Mouse (Mus musculus) spleen, embryonic (tissue): ENCODE measurements around the gene Mthfd1.
"Not testable (repeated sequence)": the region's sequence is repeated elsewhere in the genome, so short reads cannot be mapped to it uniquely, and the experiment has no call there.

ENCODE experiments used
- CTCF ChIA-PET: fragments of 350-600 bp; sonication (Branson Sonifier 250); formaldehyde crosslinking; loops from one replicate; lab custom pipeline; 2022; lab: Charles Lee

The Mthfd1 gene

GRCm38 (mm10) chr12:76254725-76255498 is at the start of gene Mthfd1:
Mthfd1 (plus strand) TSS chr12:76255298.
- CTCF ChIA-PET, result no interaction called here

DNA sequence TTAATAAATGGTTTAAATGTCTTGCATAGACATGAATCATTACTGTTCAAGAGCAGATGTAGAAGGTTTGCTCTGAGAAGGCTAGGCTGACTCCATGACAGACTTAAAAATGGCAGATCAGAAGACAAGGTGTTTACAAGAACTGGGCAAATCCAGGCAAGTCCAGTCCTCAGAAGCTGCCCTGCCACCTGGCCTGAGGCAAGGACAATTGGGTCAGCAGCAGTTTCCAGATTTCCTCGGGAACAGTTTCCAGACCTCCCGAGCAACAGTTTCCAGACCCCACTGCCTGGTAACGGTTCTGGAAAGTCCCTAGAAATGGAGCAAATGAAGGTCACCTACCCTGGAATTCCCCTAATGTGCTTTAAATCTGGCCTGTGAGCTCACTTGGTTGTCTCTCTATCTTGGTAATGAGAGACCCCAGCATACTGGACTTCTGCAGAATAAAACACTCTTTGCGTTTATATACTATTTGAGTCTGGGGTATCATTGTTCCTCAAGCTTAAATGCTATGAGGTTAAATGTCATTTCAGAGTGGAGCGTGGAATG is 45.6 kb upstream of the Mthfd1 start:
- CTCF ChIA-PET, result interaction anchor here (0.6 kb wide), 1 partner anchor 12 kb away, joined by 3 read pairs; no protein-coding TSS in a partner anchor

- CTCF ChIA-PET, result no interaction called here
These were observed 40.0 kb upstream of the Mthfd1 start for GRCm38 (mm10) chr12:76215121-76215520.

- CTCF ChIA-PET, result no interaction called here
These were observed 38.4 kb upstream of the Mthfd1 start for GRCm38 (mm10) chr12:76216716-76217115.

- CTCF ChIA-PET, result not testable (repeated sequence)
These were observed 33.0 kb upstream of the Mthfd1 start for GRCm38 (mm10) chr12:76222104-76222503.

- CTCF ChIA-PET, result no interaction called here
These were observed 24.5 kb upstream of the Mthfd1 start for GRCm38 (mm10) chr12:76230644-76231043.

DNA sequence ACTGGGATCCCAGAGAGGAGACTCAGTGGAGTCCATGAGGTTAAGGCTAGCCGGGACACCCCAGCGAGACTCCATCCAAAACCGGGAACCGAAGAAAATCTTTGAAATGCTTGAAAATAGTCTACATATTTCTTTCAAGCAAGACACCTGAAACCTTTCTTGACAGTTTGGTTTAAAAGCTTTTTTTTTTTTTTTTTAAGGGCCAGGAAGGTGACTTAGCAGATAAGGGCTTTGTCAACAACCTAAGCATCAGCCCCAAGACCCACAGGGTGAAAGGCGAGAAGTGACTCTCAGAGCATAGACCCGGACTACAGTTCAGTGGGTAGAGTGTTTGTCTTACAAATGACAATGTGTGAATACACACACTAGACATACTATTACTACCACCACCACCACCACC is 19.8 kb upstream of the Mthfd1 start:
- CTCF ChIA-PET, result interaction anchor here (0.5 kb wide), 1 partner anchor 56 kb away, joined by 3 read pairs; no protein-coding TSS in a partner anchor

DNA sequence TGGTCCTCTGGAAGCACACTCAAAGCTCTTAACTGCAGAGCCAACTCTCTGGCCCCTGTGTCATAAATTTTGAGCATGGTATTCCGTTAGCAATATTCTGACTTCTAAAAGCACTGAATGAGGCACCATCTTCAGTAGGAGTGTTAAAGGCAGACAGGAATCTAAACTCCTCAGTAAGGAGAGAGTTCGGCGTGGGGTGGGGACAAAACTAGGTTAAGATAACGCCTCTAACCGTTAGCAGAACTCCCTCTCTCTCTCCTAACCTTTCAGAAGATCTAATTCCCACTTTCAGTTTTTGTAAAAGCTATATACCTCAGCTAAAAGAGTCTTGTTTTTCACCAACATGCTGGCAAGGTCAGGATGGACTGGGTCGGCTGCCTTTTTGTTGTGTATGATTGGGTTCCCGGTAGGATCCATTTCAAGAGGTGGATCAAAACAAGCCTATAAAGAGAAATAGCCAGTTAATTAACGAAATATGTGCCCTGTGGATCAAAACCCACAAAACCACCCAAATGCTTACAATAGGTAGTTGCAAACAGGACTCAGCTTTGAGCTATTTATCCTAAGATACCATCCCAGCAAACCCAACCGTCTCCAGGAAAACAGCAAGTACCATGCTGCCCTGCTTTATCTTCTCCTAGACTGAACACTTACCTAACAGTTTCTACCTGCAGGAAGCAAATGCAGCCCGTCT is 15.8 kb upstream of the Mthfd1 start:
- CTCF ChIA-PET, result no interaction called here

GRCm38 (mm10) chr12:76239839-76240571 is 15.1 kb upstream of the Mthfd1 start:
- CTCF ChIA-PET, result no interaction called here

- CTCF ChIA-PET, result no interaction called here
These were observed 14.4 kb upstream of the Mthfd1 start for GRCm38 (mm10) chr12:76240670-76241069.

GRCm38 (mm10) chr12:76241084-76241483 is 14.0 kb upstream of the Mthfd1 start:
- CTCF ChIA-PET, result no interaction called here

DNA sequence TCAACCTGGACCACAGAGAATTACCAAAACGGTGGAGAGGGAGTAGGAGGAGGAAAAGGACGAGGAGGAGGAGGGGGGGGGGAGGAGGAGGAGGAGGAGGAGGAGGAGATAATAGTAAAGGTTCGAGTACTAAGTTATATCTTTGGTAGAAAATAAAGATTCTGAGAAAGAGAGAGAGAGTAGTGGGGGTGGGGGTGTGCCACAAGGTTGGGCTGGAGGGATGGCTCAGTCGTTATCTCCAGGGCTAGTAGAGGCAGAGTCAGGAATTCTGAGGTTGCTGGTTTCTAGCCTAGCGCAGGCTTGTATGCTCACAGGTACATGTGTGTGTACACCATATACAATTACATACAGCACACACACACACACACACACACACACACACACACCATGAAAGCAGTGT is 13.3 kb upstream of the Mthfd1 start:
- CTCF ChIA-PET, result no interaction called here

- CTCF ChIA-PET, result no interaction called here
These were observed 10.1 kb upstream of the Mthfd1 start for GRCm38 (mm10) chr12:76244981-76245380.

GRCm38 (mm10) chr12:76246646-76247045 is 8.5 kb upstream of the Mthfd1 start, which contains the start of gene Tex21:
Tex21 (minus strand) TSS chr12:76246746.
- CTCF ChIA-PET, result no interaction called here

DNA sequence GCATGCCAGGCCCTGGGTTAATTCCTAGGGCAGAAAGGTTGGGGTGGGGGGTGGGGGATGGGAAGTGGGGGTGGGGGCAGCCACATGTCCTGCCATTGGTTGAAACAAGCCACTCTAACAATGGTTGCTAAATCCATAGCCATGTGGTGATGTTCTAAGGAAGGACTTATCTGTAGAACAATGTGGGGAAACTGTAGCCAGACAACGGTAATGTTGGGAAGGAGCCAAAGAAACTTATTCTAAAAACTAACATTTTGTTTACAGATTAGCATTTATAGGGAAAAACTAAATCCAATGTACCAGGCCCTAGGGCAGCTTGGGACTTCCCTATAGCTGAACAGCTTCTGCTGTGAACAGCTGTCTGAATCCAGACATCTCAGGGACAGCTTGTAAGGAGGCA is 2.0 kb upstream of the Mthfd1 start:
- CTCF ChIA-PET, result no interaction called here

- CTCF ChIA-PET, result no interaction called here
These were observed 1.5 kb upstream of the Mthfd1 start for GRCm38 (mm10) chr12:76253591-76253990.

GRCm38 (mm10) chr12:76253991-76254390 is 1.1 kb upstream of the Mthfd1 start:
- CTCF ChIA-PET, result no interaction called here

DNA sequence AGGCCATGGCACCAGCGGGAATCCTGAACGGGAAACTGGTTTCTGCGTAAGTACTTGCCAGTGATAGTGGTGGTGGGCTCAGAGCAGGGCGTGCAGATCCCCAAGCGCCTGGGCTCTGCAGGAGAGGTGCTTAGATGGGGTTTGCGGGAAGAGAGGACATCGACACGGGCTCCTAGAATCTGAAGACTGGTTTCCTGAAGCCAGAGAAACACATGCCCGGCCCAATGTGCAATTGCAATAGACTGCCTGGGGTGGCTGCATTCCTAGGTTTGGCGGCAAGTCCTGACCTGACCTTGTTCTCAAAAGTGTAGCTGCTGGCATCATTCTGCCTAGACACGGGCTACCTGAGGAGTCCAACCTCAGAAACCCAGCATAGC is 389 bp downstream of the Mthfd1 start:
- CTCF ChIA-PET, result no interaction called here

DNA sequence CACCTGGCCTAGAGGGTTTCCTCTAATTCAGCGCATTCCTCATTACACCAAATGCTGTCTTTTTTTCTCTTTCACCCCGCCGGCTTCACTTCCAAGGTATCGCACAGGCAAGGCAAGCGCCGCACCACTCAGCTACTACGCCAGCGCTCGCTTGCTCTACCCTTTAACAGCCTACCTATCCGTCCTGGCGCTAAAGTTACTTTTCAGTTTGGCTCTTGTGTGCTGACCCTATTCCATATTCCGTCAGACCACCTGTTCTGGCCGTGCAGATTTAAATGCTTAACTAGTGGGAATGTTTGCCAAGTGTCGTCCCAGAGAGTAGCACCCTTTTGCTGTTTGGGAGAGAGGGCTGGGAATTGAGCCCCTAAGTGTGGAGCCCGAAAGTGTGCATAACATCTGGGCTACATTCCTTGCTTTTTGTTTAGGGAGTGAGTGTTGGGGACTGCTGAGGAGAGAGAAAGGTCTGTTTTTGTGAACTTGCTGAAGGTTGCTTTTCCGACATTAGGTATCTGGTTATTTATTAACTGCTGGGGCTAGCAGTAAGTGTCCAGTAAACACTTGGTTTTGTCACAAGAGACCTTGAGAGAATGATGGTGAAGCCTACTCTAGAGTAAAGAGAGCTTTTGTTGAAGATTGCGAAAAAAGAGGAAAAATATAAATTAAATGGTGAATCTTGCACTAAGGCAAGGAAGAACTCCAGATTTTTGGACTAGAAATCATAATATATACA is 1.2 kb downstream of the Mthfd1 start:
- CTCF ChIA-PET, result no interaction called here

GRCm38 (mm10) chr12:76260673-76261072 is 5.6 kb downstream of the Mthfd1 start:
- CTCF ChIA-PET, result no interaction called here

DNA sequence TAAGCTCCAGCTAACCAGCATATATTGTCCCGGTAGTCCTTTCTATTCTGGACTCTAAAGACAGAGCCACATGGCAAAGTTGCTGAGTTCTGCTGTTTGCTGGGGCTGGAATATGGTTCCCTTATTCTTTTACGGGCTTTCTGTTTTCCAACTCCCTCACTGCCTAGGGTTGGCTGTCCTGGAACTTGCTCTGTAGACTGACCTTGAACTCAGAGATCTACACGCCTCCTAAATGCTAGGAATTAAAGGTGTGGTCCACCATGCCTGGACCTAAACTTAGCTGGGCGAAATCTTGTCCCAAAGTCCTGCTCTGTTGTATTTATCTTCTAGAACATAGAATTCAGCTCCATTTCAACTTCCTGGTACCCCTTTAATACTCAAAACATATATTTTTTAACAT is 6.5 kb downstream of the Mthfd1 start:
- CTCF ChIA-PET, result no interaction called here
